Comparison of ENCODE assay signal across 9 mouse cellular contexts in genomic region chr17:5642918-5643721, GRCm38 (mm10).
A peak's percentile ranks its signal among the peaks of the same experiment; 100 is the strongest.
DNase-seq lines count a peak whose midpoint lies in the region; ATAC-seq and TF ChIP-seq lines count a peak whose summit lies in the region.
"Had no signal": no experiment of that assay in that cellular context is flagged by ENCODE, and none has a peak within 500 bp of the region (broad histone marks: within the 10 kb centered on the region; RNA-seq: fewer than 3 reads in every experiment).

No protein-coding gene starts in this region.

- H3K4me3 ChIP-seq in midbrain, embryonic 14.5 days (replicated peaks; ENCODE audit: low read depth, low read length), result no peak overlapping the region
- H3K4me3 ChIP-seq in midbrain, embryonic 15.5 days, result no peak overlapping the region
- H3K4me3 ChIP-seq in gastrocnemius, adult 2 months, result peak overlapping the region; percentile 41
- H3K4me3 ChIP-seq: lung, embryonic 15.5 days had no signal

- intact Hi-C loops in gastrocnemius, adult 2 months (cut with DNase I), result no loop called here
- intact Hi-C loops in left cerebral cortex, postnatal 14 days (cut with DNase I), result no loop called here

- H3K36me3 ChIP-seq in midbrain, embryonic 14.5 days (ENCODE audit: control insufficient read depth, insufficient read depth, low read length), result no peaks in the 10 kb centered on the region
- no peaks in the 10 kb centered on the region for H3K36me3 ChIP-seq in midbrain, embryonic 15.5 days (replicated peaks)
- H3K36me3 ChIP-seq: lung, embryonic 15.5 days had no signal

- 87% methylated on average over 15 of the region's 15 CpGs for WGBS in midbrain, embryonic 14.5 days
- 83% methylated on average over 15 of the region's 15 CpGs for WGBS in midbrain, embryonic 15.5 days

- TF ChIP-seq CTCF in gastrocnemius, adult 2 months (IDR thresholded peaks at IDR 0.05), result no peak

- H3K27me3 ChIP-seq in midbrain, embryonic 14.5 days (ENCODE audit: control insufficient read depth, insufficient read depth, low read length), result no peaks in the 10 kb centered on the region
- no peaks in the 10 kb centered on the region for H3K27me3 ChIP-seq in midbrain, embryonic 15.5 days (replicated peaks)
- H3K27me3 ChIP-seq: lung, embryonic 15.5 days had no signal

- no peak overlapping the region for H3K9ac ChIP-seq in midbrain, embryonic 14.5 days (replicated peaks; ENCODE audit: low read length)
- no peak overlapping the region for H3K9ac ChIP-seq in midbrain, embryonic 15.5 days
- H3K9ac ChIP-seq: lung, embryonic 15.5 days had no signal

- H3K9me3 ChIP-seq in midbrain, embryonic 14.5 days (ENCODE audit: control insufficient read depth, low read length), result no peaks in the 10 kb centered on the region
- H3K9me3 ChIP-seq in midbrain, embryonic 15.5 days, result no peaks in the 10 kb centered on the region
- H3K9me3 ChIP-seq: lung, embryonic 15.5 days had no signal

- H3K27ac ChIP-seq in midbrain, embryonic 14.5 days (replicated peaks; ENCODE audit: low read depth, low read length), result no peak overlapping the region
- H3K27ac ChIP-seq in midbrain, embryonic 15.5 days, result no peak overlapping the region
- peak overlapping the region; percentile 58 for H3K27ac ChIP-seq in gastrocnemius, adult 2 months
- H3K27ac ChIP-seq: lung, embryonic 15.5 days had no signal

- no peaks in the 10 kb centered on the region for H3K4me1 ChIP-seq in midbrain, embryonic 14.5 days (ENCODE audit: control insufficient read depth, insufficient read depth, low read length)
- no peaks in the 10 kb centered on the region for H3K4me1 ChIP-seq in midbrain, embryonic 15.5 days
- H3K4me1 ChIP-seq: lung, embryonic 15.5 days had no signal

- peak; percentile 13 for DNase-seq in midbrain, embryonic 14.5 days
- peak; percentile 76 for DNase-seq in gastrocnemius, adult 2 months
- peak; percentile 68 to 78 for DNase-seq in left cerebral cortex, postnatal 14 days (ENCODE audit: low spot score in 2 of 2)
- DNase-seq in right cerebral cortex, postnatal 36 days (ENCODE audit: low spot score in 2 of 2), result peak; percentile 84 to 90
- no peak for DNase-seq in spleen, postnatal 10 days (ENCODE audit: low spot score in 2 of 2)
- no peak for DNase-seq in spleen, postnatal 4 days (ENCODE audit: low spot score in 2 of 2)
- DNase-seq in urinary bladder, adult 2 months (ENCODE audit: low spot score), result no peak

- no peak for ATAC-seq in midbrain, embryonic 14.5 days (ENCODE audit: low FRiP score, low TSS enrichment)
- no peak for ATAC-seq in midbrain, embryonic 15.5 days (replicated peaks)

- H3K4me2 ChIP-seq in midbrain, embryonic 14.5 days (ENCODE audit: low read length), result no peak overlapping the region
- H3K4me2 ChIP-seq in midbrain, embryonic 15.5 days, result no peak overlapping the region
- H3K4me2 ChIP-seq: lung, embryonic 15.5 days had no signal

Comparison
In these comparisons a context has a peak if more than half of its experiments do, and no peak if none do; other contexts are left out.
1. DNase-seq: peak in midbrain, embryonic 14.5 days (single experiment), gastrocnemius, adult 2 months (single experiment), left cerebral cortex, postnatal 14 days (2 of 2) and right cerebral cortex, postnatal 36 days (2 of 2); none in spleen, postnatal 10 days (0 of 2), spleen, postnatal 4 days (0 of 2) and urinary bladder, adult 2 months (single experiment).